Mouse (Mus musculus) neural tube, embryonic 11.5 days (tissue): ENCODE results near the gene Fignl1. TPM values are rescaled to one million over a fixed set of nuclear protein-coding genes. Genes with fewer than 3 reads are reported as not detected.

Experiments
- ATAC-seq: fragments of 200-750 bp; cut with Nextera tagmentation; 2 replicates; pipeline ENCODE4 v1.8.0; 2017; ENCODE audit warnings: moderate number of reproducible peaks, mild to moderate bottlenecking, moderate TSS enrichment, moderate library complexity; ENCODE audit not compliant: insufficient read depth, low FRiP score, low TSS enrichment
- DNase-seq: peaks from one replicate; pipeline ENCODE4 v3.0.0-alpha.2; 2015; ENCODE audit warnings: low spot score
- H3K27ac ChIP-seq: fragments of 300-500 bp; sonication (generic); 2 replicates; pipeline ENCODE4 v1.5.1; 2014; ENCODE audit warnings: low read depth, mild to moderate bottlenecking, low read length
- H3K27me3 ChIP-seq: fragments of 300-500 bp; sonication (generic); 2 replicates; pipeline ENCODE4 v1.6.1; 2014; ENCODE audit warnings: mild to moderate bottlenecking, low read length, mixed read lengths; ENCODE audit not compliant: control insufficient read depth, insufficient read depth
- H3K36me3 ChIP-seq: fragments of 300-500 bp; sonication (generic); 2 replicates; pipeline ENCODE4 v1.6.1; 2014; ENCODE audit warnings: mild to moderate bottlenecking, low read length, moderate library complexity, mixed read lengths; ENCODE audit not compliant: control insufficient read depth, insufficient read depth
- H3K4me1 ChIP-seq: fragments of 300-500 bp; sonication (generic); 2 replicates; pipeline ENCODE4 v1.6.1; 2014; ENCODE audit warnings: low read length, mixed read lengths; ENCODE audit not compliant: control insufficient read depth, insufficient read depth
- H3K4me2 ChIP-seq: fragments of 300-500 bp; sonication (generic); 2 replicates; pipeline ENCODE4 v1.6.1; 2014; ENCODE audit warnings: low read depth, mild to moderate bottlenecking, moderate library complexity
- H3K4me3 ChIP-seq: fragments of 300-500 bp; sonication (generic); 2 replicates; pipeline ENCODE4 v1.5.1; 2014; ENCODE audit warnings: low read depth, low read length
- H3K9ac ChIP-seq: fragments of 300-500 bp; sonication (generic); 2 replicates; pipeline ENCODE4 v1.6.1; 2014; ENCODE audit warnings: mild to moderate bottlenecking, low read length
- H3K9me3 ChIP-seq: fragments of 300-500 bp; sonication (generic); 2 replicates; pipeline ENCODE4 v1.6.1; 2016; ENCODE audit warnings: low read length; ENCODE audit not compliant: control insufficient read depth
- WGBS: fragments of 180-500 bp; shearing (Covaris S2); extraction: QIAGEN DNeasy Blood & Tissue Kit; methylation state at CpG from one replicate; pipeline ENCODE4 v1.1.7; 2014; 5-methylcytosine and 5-hydroxymethylcytosine counted together
- polyA plus RNA-seq: library from polyadenylated mRNA; unstranded; fragments of >200 nt; fragmentation: Nextera tagmentation; extraction: Ambion mirVana; gene quantifications from 2 replicates; pipeline ENCODE4 v1.2.1, GENCODE M21; 2014

Gene Fignl1
- polyA plus RNA-seq, 1 experiment from 2014 or later = 76.6 TPM

- 49% methylated on average over 18 of the region's 18 CpGs for WGBS
- Histone ChIP-seq H3K4me3 (no peak overlapping the region), H3K36me3 (no peaks in the 10 kb centered on the region), H3K4me1 (peaks cover 16% of the 10 kb centered on the region), H3K27ac (0 out of 2 replicates have a peak overlapping the region, but pooled peaks have one; percentile 9), H3K9me3 (no peaks in the 10 kb centered on the region), H3K4me2 (no peak overlapping the region; the same call in 1 of the 2 replicates), H3K27me3 (no peaks in the 10 kb centered on the region), H3K9ac (peak overlapping the region; percentile 12; the same call in 1 of the 2 replicates)
- DNase-seq (no peak), ATAC-seq (0 out of 2 replicates have a peak, but pooled peaks have one; percentile 42)
Observed at GRCm38 (mm10) chr11:11836713-11837370, 28.1 kb upstream of the Fignl1 start.

GRCm38 (mm10) chr11:11836262-11836661 lies 27.5 kb upstream of the Fignl1 start:
- Histone ChIP-seq H3K9me3 (no peaks in the 10 kb centered on the region), H3K4me1 (peaks cover 20% of the 10 kb centered on the region)

GRCm38 (mm10) chr11:11835791-11836190 lies 27.0 kb upstream of the Fignl1 start:
- ATAC-seq (no peak), DNase-seq (no peak)
- Histone ChIP-seq H3K27me3 (no peaks in the 10 kb centered on the region), H3K36me3 (no peaks in the 10 kb centered on the region), H3K4me2 (no peak overlapping the region), H3K27ac (no peak overlapping the region), H3K4me3 (no peak overlapping the region), H3K9ac (no peak overlapping the region), H3K4me1 (peaks cover 23% of the 10 kb centered on the region), H3K9me3 (no peaks in the 10 kb centered on the region)
- WGBS = 77% methylated on average over 4 of the region's 4 CpGs

More at GRCm38 (mm10) chr11:11836262-11836661, 27.5 kb upstream of the Fignl1 start:
- H3K4me3 ChIP-seq = no peak overlapping the region
- H3K27ac ChIP-seq = no peak overlapping the region
- no peaks in the 10 kb centered on the region for H3K27me3 ChIP-seq
- no peak overlapping the region for H3K9ac ChIP-seq
- H3K36me3 ChIP-seq = no peaks in the 10 kb centered on the region
- 63% methylated on average over 8 of the region's 8 CpGs for WGBS
- DNase-seq = no peak
- H3K4me2 ChIP-seq = no peak overlapping the region
- no peak for ATAC-seq

- WGBS = 47% methylated on average over 6 of the region's 6 CpGs
Observed at GRCm38 (mm10) chr11:11835361-11835760, 26.6 kb upstream of the Fignl1 start.

GRCm38 (mm10) chr11:11833100-11833499 lies 24.3 kb upstream of the Fignl1 start:
- ATAC-seq (peak; percentile 21; the same call in 1 of the 2 replicates), DNase-seq (peak; percentile 61)
- Histone ChIP-seq H3K27me3 (no peaks in the 10 kb centered on the region), H3K9ac (no peak overlapping the region), H3K4me1 (peaks cover 45% of the 10 kb centered on the region), H3K9me3 (no peaks in the 10 kb centered on the region), H3K27ac (peak overlapping the region; percentile 82), H3K36me3 (no peaks in the 10 kb centered on the region), H3K4me3 (no peak overlapping the region), H3K4me2 (no peak overlapping the region)
- 4% methylated on average over 8 of the region's 8 CpGs for WGBS

More at GRCm38 (mm10) chr11:11835361-11835760, 26.6 kb upstream of the Fignl1 start:
- Histone ChIP-seq H3K36me3 (no peaks in the 10 kb centered on the region), H3K27me3 (no peaks in the 10 kb centered on the region), H3K4me1 (peaks cover 28% of the 10 kb centered on the region), H3K9ac (no peak overlapping the region), H3K9me3 (no peaks in the 10 kb centered on the region), H3K27ac (no peak overlapping the region), H3K4me2 (no peak overlapping the region), H3K4me3 (no peak overlapping the region)
- DNase-seq (no peak), ATAC-seq (no peak)

- peaks cover 48% of the 10 kb centered on the region for H3K4me1 ChIP-seq
- DNase-seq (no peak), ATAC-seq (no peak)
- no peaks in the 10 kb centered on the region for H3K9me3 ChIP-seq
- H3K4me2 ChIP-seq = no peak overlapping the region
- no peak overlapping the region for H3K9ac ChIP-seq
- H3K27me3 ChIP-seq = no peaks in the 10 kb centered on the region
- H3K36me3 ChIP-seq = no peaks in the 10 kb centered on the region
- 19% methylated on average over 6 of the region's 6 CpGs for WGBS
- H3K4me3 ChIP-seq = no peak overlapping the region
- H3K27ac ChIP-seq = peak overlapping the region; percentile 82
Observed at GRCm38 (mm10) chr11:11832755-11833084, 24.0 kb upstream of the Fignl1 start.

- Histone ChIP-seq H3K9ac (peak overlapping the region; percentile 27; the same call in 1 of the 2 replicates), H3K27ac (peak overlapping the region; percentile 82), H3K27me3 (no peaks in the 10 kb centered on the region), H3K4me1 (peaks cover 48% of the 10 kb centered on the region), H3K36me3 (no peaks in the 10 kb centered on the region), H3K4me3 (no peak overlapping the region), H3K4me2 (0 out of 2 replicates have a peak overlapping the region, but pooled peaks have one; percentile 4), H3K9me3 (no peaks in the 10 kb centered on the region)
- DNase-seq = no peak
- WGBS = 6% methylated on average over 6 of the region's 6 CpGs
- no peak for ATAC-seq
Observed at GRCm38 (mm10) chr11:11831940-11832754, 23.4 kb upstream of the Fignl1 start.

- H3K4me1 ChIP-seq = peaks cover 43% of the 10 kb centered on the region
- H3K27ac ChIP-seq = peak overlapping the region; percentile 82
Observed at GRCm38 (mm10) chr11:11831526-11831925, 22.8 kb upstream of the Fignl1 start.

More at GRCm38 (mm10) chr11:11831526-11831925, 22.8 kb upstream of the Fignl1 start:
- Histone ChIP-seq H3K36me3 (no peaks in the 10 kb centered on the region), H3K27me3 (no peaks in the 10 kb centered on the region), H3K9me3 (no peaks in the 10 kb centered on the region), H3K4me3 (no peak overlapping the region), H3K4me2 (0 out of 2 replicates have a peak overlapping the region, but pooled peaks have one; percentile 4), H3K9ac (peak overlapping the region; percentile 27; the same call in 1 of the 2 replicates)
- WGBS = under 1% methylated on average over 6 of the region's 6 CpGs
- DNase-seq = no peak
- ATAC-seq = no peak
